Mouse (Mus musculus) small intestine, adult 2 months (tissue): ENCODE measurements around the gene Shc3. TPM values are rescaled to one million over a fixed set of nuclear protein-coding genes. Genes with fewer than 3 reads are reported as not detected.

Source experiments
- H3K27ac ChIP-seq: fragments of 200-500 bp; 2 replicates; pipeline ENCODE4 v1.5.1; 2012; ENCODE audit warnings: low read depth, low read length, control low read depth, inconsistent platforms; ENCODE audit not compliant: insufficient read depth
- H3K27me3 ChIP-seq: fragments of 200-500 bp; 2 replicates; pipeline ENCODE4 v1.6.1; 2012; ENCODE audit warnings: mild to moderate bottlenecking, moderate library complexity, low read length, inconsistent platforms; ENCODE audit not compliant: control insufficient read depth, insufficient read depth
- H3K36me3 ChIP-seq: fragments of 200-500 bp; 2 replicates; pipeline ENCODE4 v1.6.1; 2012; ENCODE audit warnings: mild to moderate bottlenecking, low read length, control low read depth, inconsistent platforms; ENCODE audit not compliant: control insufficient read depth, insufficient read depth
- H3K4me1 ChIP-seq: fragments of 200-500 bp; 2 replicates; pipeline ENCODE4 v1.6.1; 2012; ENCODE audit warnings: low read length, inconsistent platforms, mixed read lengths; ENCODE audit not compliant: control insufficient read depth, insufficient read depth, insufficient read length
- H3K4me3 ChIP-seq: fragments of 200-500 bp; 2 replicates; pipeline ENCODE4 v1.5.1; 2012; ENCODE audit warnings: low read depth, mild to moderate bottlenecking, control low read depth, inconsistent platforms, low read length, moderate library complexity
- CTCF ChIP-seq: fragments of 200-500 bp; IDR thresholded peaks from 2 replicates; pipeline ENCODE4 v1.5.1; 2012; ENCODE audit warnings: low read depth, mild to moderate bottlenecking, control low read depth, inconsistent platforms, low read length, moderate library complexity, mixed read lengths; ENCODE audit not compliant: insufficient replicate concordance, insufficient read length; ENCODE audit errors: extremely low read depth
- POLR2A ChIP-seq: fragments of 200-500 bp; IDR thresholded peaks from 2 replicates; pipeline ENCODE4 v1.6.1; 2012; ENCODE audit warnings: low read depth, mild to moderate bottlenecking, control low read depth, inconsistent platforms, low read length, moderate library complexity
- WGBS: fragments of 180-500 bp; shearing (Covaris S2); methylation state at CpG from one replicate; pipeline ENCODE4 v1.1.7; 2018; 5-methylcytosine and 5-hydroxymethylcytosine counted together
- polyA plus RNA-seq: library from polyadenylated mRNA; depleted of rRNA; stranded (reverse); fragments of >200 nt; gene quantifications from 2 replicates; pipeline ENCODE4 v1.2.3, GENCODE M21; 2012

The Shc3 gene
- polyA plus RNA-seq, 1 experiment: 0.08 TPM

DNA sequence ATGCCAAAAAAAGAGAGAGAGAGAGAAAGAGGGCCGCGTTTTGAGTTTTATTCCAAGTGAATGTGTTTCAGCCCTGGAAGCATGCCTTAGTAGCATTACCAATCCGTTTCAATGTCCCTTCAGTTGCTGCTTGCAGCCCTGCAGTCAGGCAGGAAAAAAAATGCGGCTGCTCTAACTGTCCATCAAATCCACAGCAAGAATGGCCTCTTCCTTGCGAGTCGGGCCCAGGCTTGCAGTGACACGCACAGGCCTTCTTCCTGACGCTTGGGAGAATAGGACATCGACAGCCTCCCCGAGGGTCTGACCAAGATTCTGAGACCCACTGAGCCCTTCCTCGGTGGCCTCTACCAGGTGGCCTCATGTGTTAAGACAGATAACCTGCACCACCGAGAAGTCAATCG lies 718 bp downstream of the Shc3 start:
- Histone ChIP-seq H3K27me3 (peaks cover 51% of the 10 kb centered on the region), H3K4me1 (no peaks in the 10 kb centered on the region), H3K4me3 (peak overlapping the region; percentile 49; the same call in 1 of the 2 replicates), H3K36me3 (no peaks in the 10 kb centered on the region), H3K27ac (no peak overlapping the region)
- 22% methylated on average over 13 of the region's 13 CpGs for WGBS
- TF ChIP-seq POLR2A (no peak), CTCF (no peak)

- Histone ChIP-seq H3K4me3 (peak overlapping the region; percentile 35), H3K27me3 (peaks cover 51% of the 10 kb centered on the region), H3K36me3 (no peaks in the 10 kb centered on the region), H3K4me1 (no peaks in the 10 kb centered on the region), H3K27ac (no peak overlapping the region)
- TF ChIP-seq CTCF (no peak), POLR2A (no peak)
- WGBS: 2% methylated on average over 38 of the region's 38 CpGs
These were observed 1.8 kb downstream of the Shc3 start for GRCm38 (mm10) chr13:51567411-51567851.

DNA sequence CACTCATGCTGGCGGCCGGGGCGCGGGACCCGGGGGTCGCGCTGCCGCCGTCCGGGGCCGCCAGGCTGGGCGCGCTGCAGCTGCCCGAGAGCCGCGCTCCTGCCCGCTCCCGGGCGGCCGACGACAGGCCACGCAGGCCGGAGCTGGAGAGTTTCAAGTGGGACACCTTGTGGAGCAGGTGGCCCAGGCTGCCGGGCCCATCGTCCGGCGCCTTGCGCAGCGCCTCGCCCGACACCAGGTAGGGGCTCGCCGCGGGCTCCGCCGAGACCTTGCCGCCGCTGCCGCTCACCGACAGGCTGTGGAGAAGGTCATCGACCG lies 2.2 kb downstream of the Shc3 start:
- Histone ChIP-seq H3K27ac (no peak overlapping the region), H3K4me1 (no peaks in the 10 kb centered on the region), H3K27me3 (peaks cover 51% of the 10 kb centered on the region), H3K4me3 (peak overlapping the region; percentile 35), H3K36me3 (no peaks in the 10 kb centered on the region)
- TF ChIP-seq CTCF (no peak), POLR2A (no peak)
- WGBS: 4% methylated on average over 42 of the region's 42 CpGs

DNA sequence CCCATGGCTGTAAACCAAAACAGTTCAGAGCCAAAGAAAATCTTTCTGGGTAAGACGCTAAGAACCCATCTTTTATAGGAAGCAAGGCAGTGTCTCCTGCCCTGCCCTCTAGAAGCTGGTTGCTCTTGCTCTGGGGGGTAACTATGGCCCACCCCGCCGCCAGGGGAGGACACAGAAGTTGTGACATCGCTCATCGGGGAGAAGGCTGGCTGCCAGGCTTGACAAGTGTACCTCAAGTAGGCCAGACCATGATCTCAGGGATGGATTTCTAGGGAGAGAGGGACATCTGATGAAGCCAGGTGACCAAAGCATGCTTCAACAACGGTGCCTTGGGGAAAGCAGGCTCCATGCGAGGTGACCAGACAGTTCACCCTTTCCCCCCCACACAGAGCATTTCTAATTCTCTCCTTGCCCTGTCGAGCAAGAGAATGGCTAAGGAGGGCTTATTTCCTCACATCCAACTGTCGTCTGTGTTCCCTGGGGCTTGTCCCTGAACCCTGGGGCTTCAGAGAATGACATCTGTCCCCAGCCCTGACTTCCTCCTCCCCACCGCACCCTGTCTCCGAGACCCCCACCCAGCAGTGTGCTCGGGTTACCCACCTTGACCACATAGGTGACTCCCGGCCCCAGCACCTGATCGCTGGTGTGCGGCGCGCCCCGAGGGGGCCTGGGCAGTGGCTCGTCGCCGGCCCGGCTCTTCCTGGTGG lies 2.7 kb downstream of the Shc3 start:
- Histone ChIP-seq H3K4me3 (no peak overlapping the region), H3K4me1 (no peaks in the 10 kb centered on the region), H3K27me3 (peaks cover 51% of the 10 kb centered on the region), H3K27ac (no peak overlapping the region), H3K36me3 (no peaks in the 10 kb centered on the region)
- TF ChIP-seq POLR2A (no peak), CTCF (no peak)
- WGBS: 17% methylated on average over 22 of the region's 22 CpGs

- TF ChIP-seq CTCF (no peak), POLR2A (no peak)
- Histone ChIP-seq H3K36me3 (no peaks in the 10 kb centered on the region), H3K4me3 (no peak overlapping the region), H3K4me1 (no peaks in the 10 kb centered on the region), H3K27me3 (peaks cover 38% of the 10 kb centered on the region), H3K27ac (no peak overlapping the region)
- 59% methylated on average over 6 of the region's 6 CpGs for WGBS
These were observed 4.5 kb downstream of the Shc3 start for GRCm38 (mm10) chr13:51564741-51565140.

DNA sequence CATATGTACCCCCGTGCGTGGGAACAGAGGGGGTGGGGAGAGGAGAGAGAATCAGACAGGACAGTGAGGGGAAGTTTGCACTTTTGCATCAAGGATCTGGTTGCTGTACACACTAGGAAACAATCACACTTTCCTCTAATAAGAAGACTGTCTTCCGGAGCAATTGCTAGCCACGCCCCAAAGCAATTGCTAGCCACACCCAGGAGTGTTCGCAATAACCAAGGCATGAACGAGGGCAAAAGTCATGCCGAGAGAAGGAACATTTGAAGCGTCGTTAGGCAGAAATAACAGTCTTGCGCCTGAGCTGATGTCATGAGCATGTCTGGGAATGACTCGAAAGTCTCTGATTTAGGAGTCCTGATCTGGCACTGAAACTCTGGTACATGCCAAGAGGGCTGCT lies 15.9 kb downstream of the Shc3 start:
- no peak overlapping the region for H3K4me3 ChIP-seq
- H3K27ac ChIP-seq: 0 out of 2 replicates have a peak overlapping the region, but pooled peaks have one; percentile 3
- TF ChIP-seq CTCF: no peak
- TF ChIP-seq POLR2A: no peak
- WGBS: 36% methylated on average over 11 of the region's 11 CpGs
- H3K4me1 ChIP-seq: peaks cover 11% of the 10 kb centered on the region; the same call in 1 of the 2 replicates
- H3K27me3 ChIP-seq: no peaks in the 10 kb centered on the region
- no peaks in the 10 kb centered on the region for H3K36me3 ChIP-seq

DNA sequence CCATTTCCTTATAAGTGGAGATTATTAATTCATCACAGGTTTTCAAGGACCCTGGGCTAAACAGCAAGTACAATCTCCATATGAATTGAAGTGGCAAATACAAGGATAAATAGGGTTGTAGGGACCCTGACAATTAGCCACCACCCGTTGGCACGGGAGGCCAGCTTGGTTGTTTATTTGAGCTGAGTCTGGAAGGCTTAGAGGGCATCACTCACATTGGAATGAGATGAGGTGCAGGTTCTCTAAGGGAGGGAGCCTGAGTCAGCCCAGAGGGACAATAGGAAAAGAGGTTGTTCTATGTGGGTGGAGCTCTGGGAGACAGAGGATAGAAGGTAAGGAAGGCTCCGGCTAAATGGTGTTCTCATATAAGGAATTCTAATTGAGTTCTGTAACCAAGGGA lies 17.0 kb downstream of the Shc3 start:
- WGBS: 74% methylated on average over 3 of the region's 3 CpGs
- Histone ChIP-seq H3K27me3 (no peaks in the 10 kb centered on the region; the same call in 1 of the 2 replicates), H3K4me1 (peaks cover 11% of the 10 kb centered on the region; the same call in 1 of the 2 replicates), H3K4me3 (no peak overlapping the region), H3K36me3 (no peaks in the 10 kb centered on the region), H3K27ac (no peak overlapping the region)
- TF ChIP-seq POLR2A (no peak), CTCF (no peak)
